Comparison of ENCODE assay signal across 29 mouse cellular contexts in genomic region chr15:3699234-3699814, GRCm38 (mm10).
DNase-seq lines count a peak whose midpoint lies in the region; ATAC-seq and TF ChIP-seq lines count a peak whose summit lies in the region.
"Had no signal": no experiment of that assay in that cellular context is flagged by ENCODE, and none has a peak within 500 bp of the region (broad histone marks: within the 10 kb centered on the region; RNA-seq: fewer than 3 reads in every experiment).

No protein-coding gene starts in this region.

- H3K27me3 ChIP-seq in heart, embryonic 10.5 days (ENCODE audit: insufficient read depth, poor library complexity, severe bottlenecking): no peaks in the 10 kb centered on the region
- no peaks in the 10 kb centered on the region for H3K27me3 ChIP-seq in intestine, embryonic 16.5 days (replicated peaks; ENCODE audit: control insufficient read depth, insufficient read depth, low read length)
- H3K27me3 ChIP-seq in stomach, embryonic 16.5 days (ENCODE audit: control insufficient read depth, insufficient read depth, low read length): no peaks in the 10 kb centered on the region
- H3K27me3 ChIP-seq: embryonic facial prominence, embryonic 12.5 days; hindbrain, embryonic 15.5 days; limb, embryonic 13.5 days; midbrain, embryonic 15.5 days; neural tube, embryonic 15.5 days had no signal

- no peak overlapping the region for H3K27ac ChIP-seq in heart, embryonic 10.5 days
- H3K27ac ChIP-seq in intestine, embryonic 16.5 days (ENCODE audit: low read length): no peak overlapping the region
- H3K27ac ChIP-seq in stomach, embryonic 16.5 days (ENCODE audit: low read length): peak overlapping the region; percentile 57
- H3K27ac ChIP-seq: embryonic facial prominence, embryonic 12.5 days; hindbrain, embryonic 10.5 days; hindbrain, embryonic 15.5 days; left cerebral cortex, adult 2 months; limb, embryonic 13.5 days; midbrain, embryonic 10.5 days; midbrain, embryonic 15.5 days; neural tube, embryonic 15.5 days had no signal

- intact Hi-C loops in heart, postnatal 10 days (cut with DNase I): no loop called here

- no peaks in the 10 kb centered on the region for H3K9me3 ChIP-seq in heart, embryonic 10.5 days
- H3K9me3 ChIP-seq in intestine, embryonic 16.5 days (ENCODE audit: control insufficient read depth, low read length): no peaks in the 10 kb centered on the region
- H3K9me3 ChIP-seq in stomach, embryonic 16.5 days (replicated peaks; ENCODE audit: control insufficient read depth, low read length): no peaks in the 10 kb centered on the region
- H3K9me3 ChIP-seq: embryonic facial prominence, embryonic 12.5 days; hindbrain, embryonic 10.5 days; hindbrain, embryonic 15.5 days; limb, embryonic 13.5 days; midbrain, embryonic 10.5 days; midbrain, embryonic 15.5 days; neural tube, embryonic 15.5 days had no signal

- no peaks in the 10 kb centered on the region for H3K36me3 ChIP-seq in heart, embryonic 10.5 days
- H3K36me3 ChIP-seq in intestine, embryonic 16.5 days (ENCODE audit: control insufficient read depth, insufficient read depth, low read length): no peaks in the 10 kb centered on the region
- no peaks in the 10 kb centered on the region for H3K36me3 ChIP-seq in stomach, embryonic 16.5 days (ENCODE audit: control insufficient read depth, insufficient read depth, low read length)
- H3K36me3 ChIP-seq: embryonic facial prominence, embryonic 12.5 days; hindbrain, embryonic 10.5 days; hindbrain, embryonic 15.5 days; limb, embryonic 13.5 days; midbrain, embryonic 10.5 days; midbrain, embryonic 15.5 days; neural tube, embryonic 15.5 days had no signal

- H3K9ac ChIP-seq in intestine, embryonic 16.5 days (ENCODE audit: low read depth, low read length): no peak overlapping the region
- H3K9ac ChIP-seq in stomach, embryonic 16.5 days (ENCODE audit: low read length): no peak overlapping the region
- H3K9ac ChIP-seq: embryonic facial prominence, embryonic 12.5 days; hindbrain, embryonic 15.5 days; limb, embryonic 13.5 days; midbrain, embryonic 15.5 days; neural tube, embryonic 15.5 days had no signal

- 75% methylated on average over 4 of the region's 4 CpGs for WGBS in heart, embryonic 10.5 days
- 27% methylated on average over 4 of the region's 4 CpGs for WGBS in lung, adult 2 months
- 59% methylated on average over 4 of the region's 4 CpGs for WGBS in intestine, embryonic 16.5 days
- WGBS in stomach, embryonic 16.5 days: 40% methylated on average over 4 of the region's 4 CpGs

- H3K4me1 ChIP-seq in heart, embryonic 10.5 days: no peaks in the 10 kb centered on the region
- H3K4me1 ChIP-seq in lung, adult 2 months (ENCODE audit: control insufficient read depth, insufficient read depth, low read length): no peaks in the 10 kb centered on the region
- no peaks in the 10 kb centered on the region for H3K4me1 ChIP-seq in intestine, embryonic 16.5 days (ENCODE audit: control insufficient read depth, insufficient read depth, low read length)
- no peaks in the 10 kb centered on the region for H3K4me1 ChIP-seq in stomach, embryonic 16.5 days (ENCODE audit: control insufficient read depth, insufficient read depth, low read length)
- H3K4me1 ChIP-seq: embryonic facial prominence, embryonic 12.5 days; hindbrain, embryonic 10.5 days; hindbrain, embryonic 15.5 days; limb, embryonic 13.5 days; midbrain, embryonic 10.5 days; midbrain, embryonic 15.5 days; neural tube, embryonic 15.5 days had no signal

- no peak overlapping the region for H3K4me3 ChIP-seq in heart, embryonic 10.5 days
- no peak overlapping the region for H3K4me3 ChIP-seq in lung, adult 2 months (replicated peaks; ENCODE audit: extremely low read depth, low read depth, low read length)
- H3K4me3 ChIP-seq in intestine, embryonic 16.5 days (ENCODE audit: low read length): no peak overlapping the region
- no peak overlapping the region for H3K4me3 ChIP-seq in stomach, embryonic 16.5 days (replicated peaks; ENCODE audit: low read length)
- H3K4me3 ChIP-seq: embryonic facial prominence, embryonic 12.5 days; hindbrain, embryonic 10.5 days; hindbrain, embryonic 15.5 days; left cerebral cortex, adult 2 months; limb, embryonic 13.5 days; midbrain, embryonic 10.5 days; midbrain, embryonic 15.5 days; neural tube, embryonic 15.5 days had no signal

- no peak for TF ChIP-seq POLR2A in lung, adult 2 months (IDR thresholded peaks at IDR 0.05; ENCODE audit: borderline replicate concordance, extremely low read depth, low read depth, low read length)

- H3K4me2 ChIP-seq in intestine, embryonic 16.5 days (ENCODE audit: low read depth, low read length): no peak overlapping the region
- no peak overlapping the region for H3K4me2 ChIP-seq in stomach, embryonic 16.5 days (ENCODE audit: low read depth, low read length)
- H3K4me2 ChIP-seq: embryonic facial prominence, embryonic 12.5 days; hindbrain, embryonic 15.5 days; limb, embryonic 13.5 days; liver, embryonic 11.5 days; midbrain, embryonic 15.5 days; neural tube, embryonic 15.5 days had no signal

- peak; percentile 6 to 10 for DNase-seq in heart, postnatal 10 days
- DNase-seq in heart, embryonic 10.5 days (ENCODE audit: low spot score): no peak
- DNase-seq in lung, postnatal 10 days: peak; percentile 3
- no peak for DNase-seq in lung, adult 2 months
- DNase-seq in kidney, adult 8-10 months: no peak
- no peak for DNase-seq in kidney, postnatal 10 days
- DNase-seq: adrenal gland, adult 2 months; B cell, adult 2 months; cerebellum, adult 11 months; cerebellum, adult 9-10 months; cerebellum, postnatal 36 days; gastrocnemius, postnatal 14 days; kidney, postnatal 25 days; right cerebral cortex, adult 18-20 months; spleen, adult 18-20 months; thymus, postnatal 14 days had no signal

- ATAC-seq in intestine, embryonic 16.5 days: peak; percentile 74
- peak; percentile 68 for ATAC-seq in stomach, embryonic 16.5 days (ENCODE audit: insufficient read depth, low FRiP score)
- ATAC-seq: forebrain, embryonic 14.5 days; inflammation-experienced regulatory T-cells, adult 6 months; midbrain, embryonic 15.5 days had no signal

- TF ChIP-seq CTCF in lung, adult 2 months (IDR thresholded peaks at IDR 0.05; ENCODE audit: insufficient read depth, low read length): no peak

Comparison
In these comparisons a context has a peak if more than half of its experiments do, and no peak if none do; other contexts are left out.
1. DNase-seq: peak in heart, postnatal 10 days (2 of 2) and lung, postnatal 10 days (single experiment); none in heart, embryonic 10.5 days (single experiment), lung, adult 2 months (single experiment), kidney, adult 8-10 months (0 of 2) and kidney, postnatal 10 days (single experiment).